Mouse (Mus musculus): Measurements from ENCODE around the gene C2cd5.

GRCm38 (mm10) chr6:143030521-143030920, 69.4 kb downstream of the C2cd5 start:
- no peak for TF ChIP-seq CTCF (IDR thresholded peaks at IDR 0.05; ENCODE audit: insufficient read depth, low read length)
- no peak for TF ChIP-seq POLR2A (IDR thresholded peaks at IDR 0.05; ENCODE audit: borderline replicate concordance, extremely low read depth, low read depth, low read length)

Data from lung, adult 2 months (tissue).